Mouse (Mus musculus) cerebellum, adult 11 months (tissue): ENCODE data around the gene Dctpp1.

Experiments
- DNase-seq: peaks from one replicate; pipeline ENCODE4 v3.0.0; 2022

Dctpp1 gene

DNA sequence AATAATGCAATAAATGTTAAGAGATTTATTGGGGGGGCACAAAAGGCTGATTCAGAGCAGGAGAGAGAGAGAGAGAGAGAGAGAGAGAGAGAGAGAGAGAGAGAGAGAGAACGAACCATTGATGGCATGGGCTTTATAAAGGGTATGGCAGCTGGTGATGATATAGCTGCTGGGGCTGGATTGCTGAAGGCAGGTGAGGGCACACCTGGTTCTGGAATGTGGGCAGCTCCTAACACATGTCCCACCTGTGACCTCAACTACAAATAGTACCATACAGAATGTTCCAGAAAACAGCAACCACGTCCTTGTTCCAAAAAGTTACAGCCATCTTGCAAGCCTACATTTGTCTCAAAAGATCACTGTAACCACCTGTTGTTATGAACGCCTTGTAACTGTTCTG, 29.1 kb downstream of the Dctpp1 start:
- no peak for DNase-seq

DNA sequence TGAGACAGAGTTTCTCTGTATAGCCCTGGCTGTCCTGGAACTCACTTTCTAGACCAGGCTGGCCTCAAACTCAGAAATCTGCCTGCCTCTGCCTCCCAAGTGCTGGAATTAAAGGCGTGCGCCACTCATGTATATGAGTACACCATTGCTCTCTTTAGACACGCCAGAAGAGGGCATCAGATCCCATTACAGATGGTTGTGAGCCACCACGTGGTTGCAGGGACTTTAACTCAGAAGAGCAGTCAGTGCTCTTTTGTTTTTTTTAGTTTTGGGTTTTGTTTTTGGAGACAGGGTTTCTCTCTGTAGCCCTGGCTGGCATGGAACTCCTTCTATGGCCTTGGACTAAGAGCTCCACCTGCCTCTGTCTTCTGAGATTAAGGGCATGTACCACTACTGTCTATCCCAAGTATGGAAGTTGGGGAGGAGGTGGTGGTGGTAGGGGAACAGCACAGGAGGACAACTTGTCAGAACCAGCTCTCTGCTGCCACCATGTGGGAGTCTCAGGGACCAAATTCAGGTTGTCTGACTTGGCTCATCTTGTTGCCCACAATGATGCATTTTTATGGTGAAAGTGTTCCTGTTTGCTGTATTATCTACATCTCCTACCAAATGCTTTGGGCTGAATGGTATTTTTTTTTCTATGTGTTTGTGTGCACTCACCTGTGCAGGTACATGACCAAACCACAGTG, 31.8 kb downstream of the Dctpp1 start:
- DNase-seq = peak; percentile 70

DNA sequence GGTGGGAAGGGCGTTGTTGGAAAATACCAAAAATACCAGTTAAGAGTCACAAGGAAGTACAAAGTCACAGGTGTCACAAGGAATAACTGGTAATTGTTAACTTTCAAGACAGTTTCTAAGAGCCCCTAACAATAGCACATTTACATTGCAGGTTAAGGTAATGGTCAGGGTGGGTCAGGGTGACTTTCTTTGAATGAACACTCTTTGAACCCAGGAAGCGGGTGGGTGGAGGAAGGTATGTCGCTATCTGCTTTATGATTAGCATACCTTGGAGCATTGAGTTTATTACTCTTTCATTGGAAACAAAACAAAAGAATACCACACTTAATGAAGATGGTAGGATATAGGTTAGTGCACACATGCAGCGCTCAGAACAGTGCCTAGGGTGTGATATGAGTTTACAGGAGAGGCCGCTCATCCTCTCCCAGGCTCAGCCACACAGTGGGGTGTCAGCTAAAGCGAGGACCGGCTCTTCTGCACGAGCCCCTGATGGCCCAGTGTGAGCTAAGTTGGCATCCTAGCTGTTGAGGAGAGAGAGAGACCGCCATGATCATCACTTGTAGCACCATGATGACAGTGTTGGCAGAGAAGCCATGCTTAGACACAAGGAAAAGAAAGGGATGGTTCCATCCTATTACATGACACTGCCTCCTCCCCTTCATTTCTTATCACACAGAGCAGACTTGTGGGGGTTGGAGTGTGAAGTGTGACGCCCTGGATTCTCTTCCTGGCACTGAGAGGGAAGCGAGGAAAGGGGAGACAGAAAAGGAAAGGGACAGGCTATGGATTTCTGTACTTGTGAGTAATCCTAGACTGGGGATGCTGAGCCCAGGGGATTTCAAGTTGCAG, 35.1 kb downstream of the Dctpp1 start:
- DNase-seq = no peak

DNA sequence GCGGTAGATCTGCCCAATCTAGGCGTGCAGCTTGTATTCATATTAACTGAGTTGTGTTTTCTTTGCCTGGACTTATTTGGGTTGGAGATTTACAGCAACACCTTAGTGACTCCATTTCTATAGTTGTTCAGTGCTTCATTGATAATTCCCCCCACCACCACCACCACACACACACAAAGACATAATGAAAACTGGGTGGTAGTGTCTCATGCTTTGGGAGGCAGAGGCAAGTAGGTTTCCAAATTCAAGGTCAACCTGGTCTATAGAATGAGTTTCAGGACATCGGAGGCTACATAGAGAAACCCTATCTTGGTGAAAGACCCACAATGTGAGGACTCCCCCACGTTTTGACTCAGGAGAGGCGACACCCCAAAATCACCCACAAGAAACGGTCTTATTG, 35.9 kb downstream of the Dctpp1 start:
- DNase-seq = no peak

DNA sequence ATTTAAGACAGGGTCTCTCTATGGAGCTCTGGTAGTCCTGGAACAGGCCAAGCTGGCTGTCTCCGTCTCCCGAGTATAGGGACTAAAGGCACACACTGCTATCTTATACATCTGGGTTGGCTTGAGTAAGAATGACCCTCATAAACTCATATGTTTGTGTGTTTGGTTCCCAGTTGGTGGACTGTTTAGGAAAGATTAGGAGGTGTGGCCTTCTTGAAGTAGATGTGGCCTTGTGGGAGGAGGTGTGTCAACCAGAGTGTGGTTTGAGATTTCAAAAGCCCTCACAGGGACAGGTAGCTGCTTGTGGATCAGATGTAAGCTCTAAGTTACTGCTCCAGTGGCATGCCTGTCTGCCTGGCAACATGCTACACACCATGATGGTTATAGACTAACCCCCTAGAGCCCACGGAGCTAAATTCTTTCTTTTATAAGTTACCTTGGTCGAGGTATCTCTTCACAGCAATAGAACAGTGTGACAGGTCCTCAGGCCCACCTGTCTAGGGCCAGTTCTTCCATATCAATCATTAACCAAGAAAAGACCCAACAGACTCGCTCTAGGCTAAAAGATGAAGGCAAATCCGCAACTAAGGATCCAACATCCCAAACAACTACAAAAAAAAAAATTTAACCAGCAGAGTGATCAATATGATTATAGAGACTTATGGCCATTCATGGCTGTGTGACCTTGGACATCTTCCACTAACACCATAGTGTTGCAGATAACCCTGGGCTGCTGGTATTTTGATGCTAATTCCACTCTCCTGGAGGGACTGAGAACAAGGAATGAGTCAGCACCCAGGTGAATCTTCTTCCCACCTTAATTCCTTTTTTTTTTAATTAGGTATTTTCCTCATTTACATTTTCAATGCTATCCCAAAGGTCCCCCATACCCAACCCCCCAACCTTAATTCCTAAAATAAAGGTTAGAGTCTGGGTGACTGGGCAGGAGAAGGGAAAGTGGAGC, 36.7 kb downstream of the Dctpp1 start:
- DNase-seq = no peak

GRCm38 (mm10) chr7:127223106-127223505, 37.4 kb downstream of the Dctpp1 start:
- DNase-seq = no peak

- DNase-seq = no peak
These were observed 40.1 kb downstream of the Dctpp1 start for GRCm38 (mm10) chr7:127220440-127220839.

GRCm38 (mm10) chr7:127218670-127219069, 41.8 kb downstream of the Dctpp1 start:
- DNase-seq = no peak

GRCm38 (mm10) chr7:127217901-127218642, 42.4 kb downstream of the Dctpp1 start:
- DNase-seq = no peak

GRCm38 (mm10) chr7:127217475-127217874, 43.0 kb downstream of the Dctpp1 start:
- no peak for DNase-seq

GRCm38 (mm10) chr7:127216307-127216706, 44.2 kb downstream of the Dctpp1 start:
- no peak for DNase-seq

- no peak for DNase-seq
These were observed 45.3 kb downstream of the Dctpp1 start for GRCm38 (mm10) chr7:127214981-127215871.

DNA sequence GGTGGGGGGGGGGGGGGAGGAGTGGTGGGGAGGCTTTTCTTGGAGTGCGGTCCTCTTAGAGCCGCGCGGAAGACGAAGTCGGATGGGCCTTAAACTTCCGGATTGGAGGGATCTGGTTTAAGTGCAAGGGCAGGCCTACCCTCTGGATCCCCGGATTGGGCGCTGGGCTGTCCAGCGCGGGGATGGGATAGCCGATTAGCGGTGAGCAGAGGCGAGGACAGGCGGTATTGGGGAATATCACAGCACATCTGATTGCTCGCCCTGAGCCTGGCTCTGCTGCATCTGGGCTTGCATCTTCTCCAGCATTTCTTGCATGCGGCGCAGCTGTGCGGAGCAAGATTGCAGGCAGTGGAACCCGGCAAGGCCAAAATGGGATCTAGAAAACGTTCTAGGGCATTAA, 46.0 kb downstream of the Dctpp1 start:
- no peak for DNase-seq

- DNase-seq = no peak
These were observed 46.6 kb downstream of the Dctpp1 start for GRCm38 (mm10) chr7:127213930-127214329.

DNA sequence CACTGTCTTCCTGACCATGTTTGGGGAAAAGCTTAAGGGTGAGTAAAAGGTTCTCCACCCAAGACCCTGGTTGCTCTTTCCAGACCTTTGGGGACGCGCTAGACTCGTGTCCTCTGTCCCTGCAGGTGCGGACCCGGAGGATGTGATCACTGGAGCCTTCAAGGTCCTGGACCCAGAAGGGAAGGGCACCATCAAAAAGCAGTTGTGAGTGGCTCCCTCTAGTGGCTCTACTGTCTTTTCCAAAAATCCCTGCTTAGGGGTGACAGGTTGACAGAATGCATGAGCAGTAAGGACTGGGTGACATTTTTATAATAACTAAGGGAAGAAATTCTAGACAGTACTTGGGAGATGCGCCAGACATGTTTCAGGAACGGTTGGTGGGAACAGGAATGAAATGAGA, 47.0 kb downstream of the Dctpp1 start:
- DNase-seq = no peak

DNA sequence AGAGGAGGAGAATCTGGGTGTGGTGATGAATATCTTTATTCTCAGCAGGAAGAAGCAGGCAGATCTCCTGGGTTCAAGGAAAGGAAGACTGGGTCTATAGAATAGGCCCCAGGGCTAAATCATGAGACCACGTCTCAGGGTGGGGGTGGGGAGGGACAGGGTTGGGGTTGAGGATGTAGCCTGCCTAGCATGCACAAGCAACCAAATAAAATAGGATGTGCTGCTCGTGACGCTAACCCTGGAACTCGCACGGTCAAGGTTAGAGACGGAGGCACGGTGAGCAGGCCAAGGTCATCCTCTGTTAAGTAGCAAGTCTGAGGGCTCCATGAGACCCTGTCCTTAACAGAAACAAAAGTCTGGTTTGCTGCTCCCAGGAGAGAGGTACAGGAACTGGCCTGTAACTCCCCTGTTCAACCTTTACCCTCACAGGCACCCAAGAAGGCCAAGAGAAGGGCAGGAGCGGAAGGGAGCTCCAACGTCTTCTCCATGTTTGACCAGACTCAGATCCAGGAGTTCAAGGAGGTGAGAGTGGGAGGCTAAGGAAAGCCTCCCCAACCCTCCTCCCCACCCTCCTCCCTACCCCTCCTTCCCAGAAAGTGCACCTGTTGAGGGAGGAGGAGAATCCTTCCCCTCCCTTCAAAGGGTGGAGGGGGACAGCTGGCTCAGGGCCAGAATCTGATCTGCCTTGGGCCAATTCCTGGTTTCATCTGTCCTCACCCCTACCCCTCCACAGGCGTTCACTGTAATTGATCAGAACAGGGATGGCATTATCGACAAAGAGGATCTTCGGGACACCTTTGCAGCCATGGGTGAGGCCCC, 47.9 kb downstream of the Dctpp1 start:
- no peak for DNase-seq

DNA sequence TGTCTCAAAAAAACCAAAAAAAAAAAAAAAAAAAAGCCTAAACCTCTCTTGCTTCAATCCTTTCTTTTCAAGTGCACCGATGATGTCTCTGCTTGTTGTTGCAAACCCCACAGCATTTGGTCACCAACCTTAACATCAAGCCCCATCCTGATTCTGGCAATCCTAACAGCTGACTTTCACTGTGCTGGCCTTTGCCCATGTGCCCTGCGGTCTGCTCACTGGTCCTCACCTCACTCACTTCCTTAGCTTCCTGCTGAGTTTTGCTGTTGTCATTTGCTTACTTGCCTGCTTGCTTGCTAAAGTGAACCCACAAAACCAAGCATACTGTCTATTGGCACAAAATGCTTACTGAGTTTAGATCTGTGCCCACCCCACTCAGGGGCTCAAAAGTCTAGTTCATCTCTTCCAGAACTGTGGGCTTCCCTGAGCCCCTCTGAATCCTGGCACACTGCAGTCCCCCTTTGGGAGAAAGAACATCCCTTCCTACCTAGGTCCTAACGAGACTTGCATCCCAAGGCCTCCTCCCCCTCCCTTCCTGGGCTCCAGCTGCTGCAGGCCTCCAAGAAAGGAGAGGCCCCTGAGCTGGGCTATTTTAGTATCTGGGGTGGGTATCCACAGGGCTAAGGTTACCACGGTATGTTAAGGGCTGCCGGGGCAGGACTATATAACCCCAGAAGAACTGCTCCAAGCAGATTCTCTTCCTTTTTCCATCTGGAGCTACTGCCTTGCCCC, 49.3 kb downstream of the Dctpp1 start:
- DNase-seq = no peak

DNA sequence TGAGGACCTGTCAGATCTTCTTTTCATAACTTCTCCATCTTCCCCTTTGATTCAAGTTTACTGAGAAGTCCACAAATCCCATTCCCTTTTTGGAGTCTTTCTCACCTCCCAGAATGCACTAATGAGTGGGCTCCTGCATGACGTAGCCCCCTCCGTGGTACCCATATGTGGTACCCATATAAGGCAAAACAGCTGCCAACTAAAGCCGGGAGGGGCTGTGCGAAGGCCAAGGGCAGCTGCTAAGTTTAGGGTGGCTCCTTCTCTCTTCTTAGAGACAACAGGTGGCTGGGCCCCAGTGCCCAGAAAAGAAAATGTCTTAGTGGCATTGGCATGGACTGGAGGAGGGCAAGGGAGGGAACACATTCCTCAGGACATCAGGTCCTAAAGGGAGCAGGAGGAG, 50.2 kb downstream of the Dctpp1 start:
- DNase-seq = no peak

GRCm38 (mm10) chr7:127209851-127210250, 50.7 kb downstream of the Dctpp1 start:
- no peak for DNase-seq
